Mouse (Mus musculus) common myeloid progenitor, adult 5-6 weeks (primary cell): ENCODE measurements around the gene Clec5a. TPM values are rescaled to one million over a fixed set of nuclear protein-coding genes. Genes with fewer than 3 reads are reported as not detected.

Experiments used
- total RNA-seq: library from RNA; stranded (forward); fragments of 200-1000, 187-1606 nt; gene quantifications from 2 replicates; pipeline ENCODE4 v1.2.3, GENCODE M21; 2017

Gene Clec5a
- total RNA-seq, 1 experiment from 2014 or later: 4.2 TPM

Other genes with a start within 250 kb of the Clec5a start
- 4.1 and 6.6 TPM in 2 replicates for gene E330009J07Rik, start 149.7 kb downstream of the Clec5a start, total RNA-seq
- gene Wee2, start 146.7 kb downstream of the Clec5a start, total RNA-seq: not detected in 2 replicates
- 133 and 134 TPM in 2 replicates for gene Ssbp1, start 114.5 kb downstream of the Clec5a start, total RNA-seq
- not detected in 2 replicates for gene Tas2r137, start 94.6 kb downstream of the Clec5a start, total RNA-seq
- not detected in 2 replicates for gene Tas2r108, start 92.3 kb downstream of the Clec5a start, total RNA-seq
- gene Prss37, start 66.3 kb downstream of the Clec5a start, total RNA-seq: not detected in 2 replicates
- gene Olfr461, start 30.8 kb downstream of the Clec5a start, total RNA-seq: not detected in 2 replicates
- gene Olfr460, start 16.3 kb downstream of the Clec5a start, total RNA-seq: not detected in 2 replicates
- gene Tas2r138, start 27.5 kb upstream of the Clec5a start, total RNA-seq: not detected in 2 replicates
- 0.14 and 1.1 TPM in 2 replicates for gene Mgam, start 43.0 kb upstream of the Clec5a start, total RNA-seq